Mouse (Mus musculus): ENCODE results near the gene Trim2.

Trim2 gene

GRCm38 (mm10) chr3:84284796-84285195 lies 21.9 kb downstream of the Trim2 start:
- no peak for DNase-seq

DNA sequence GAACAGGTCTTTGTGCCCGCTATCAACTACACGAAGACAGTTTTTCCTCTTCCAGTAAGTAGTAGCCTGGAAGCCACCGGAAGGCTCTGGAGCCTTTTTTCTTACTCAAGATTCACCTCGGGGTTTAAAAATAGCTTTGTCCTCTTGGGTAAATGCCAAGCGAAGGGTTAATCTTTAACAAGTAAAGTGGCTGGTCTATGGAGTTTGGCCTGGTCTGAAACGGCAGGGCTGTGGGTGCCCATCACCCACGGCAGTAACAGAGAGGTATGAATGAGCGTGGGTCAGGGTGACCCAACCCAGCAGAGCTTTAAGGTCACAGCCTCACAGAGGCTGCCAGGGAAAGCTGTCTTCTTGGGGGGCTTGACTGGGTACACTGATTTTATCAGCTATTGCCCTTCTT lies 23.2 kb downstream of the Trim2 start:
- no peak for DNase-seq

- peak in 1 of 2 experiments; percentile 29 for DNase-seq
Observed at GRCm38 (mm10) chr3:84281936-84282371, 24.7 kb downstream of the Trim2 start.

GRCm38 (mm10) chr3:84278809-84279208 lies 27.9 kb downstream of the Trim2 start:
- no peak for DNase-seq

DNA sequence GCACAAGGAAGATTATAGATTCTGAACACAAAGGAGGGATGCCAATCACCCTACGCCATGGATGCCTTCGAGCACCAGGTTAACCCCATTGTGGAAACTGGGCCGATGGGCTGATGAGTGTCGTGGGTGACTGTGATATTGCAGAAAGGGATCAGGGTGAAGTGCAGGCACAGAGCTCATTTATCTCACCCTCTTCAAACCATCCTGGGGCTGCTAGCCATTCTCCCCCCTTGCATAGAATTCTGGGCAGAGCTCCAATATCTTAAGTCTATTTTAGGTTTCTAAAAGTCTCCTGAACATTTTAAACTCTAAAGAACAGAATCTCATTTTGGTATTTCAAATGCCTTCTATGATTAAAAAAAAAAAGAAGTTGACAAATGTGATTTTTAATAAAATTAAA lies 31.6 kb downstream of the Trim2 start:
- no peak for DNase-seq

GRCm38 (mm10) chr3:84272293-84273015 lies 34.2 kb downstream of the Trim2 start:
- no peak for DNase-seq

GRCm38 (mm10) chr3:84271794-84272193 lies 34.9 kb downstream of the Trim2 start:
- peak in 1 of 2 experiments; percentile 13 for DNase-seq

- no peak for DNase-seq
Observed at GRCm38 (mm10) chr3:84271058-84271457, 35.6 kb downstream of the Trim2 start.

GRCm38 (mm10) chr3:84270624-84270995 lies 36.1 kb downstream of the Trim2 start:
- DNase-seq: no peak

- DNase-seq: no peak
Observed at GRCm38 (mm10) chr3:84269987-84270623, 36.6 kb downstream of the Trim2 start.

- peak in 1 of 2 experiments; percentile 29 for DNase-seq
Observed at GRCm38 (mm10) chr3:84268434-84268833, 38.2 kb downstream of the Trim2 start.

GRCm38 (mm10) chr3:84266391-84266931 lies 40.2 kb downstream of the Trim2 start:
- no peak for DNase-seq

DNA sequence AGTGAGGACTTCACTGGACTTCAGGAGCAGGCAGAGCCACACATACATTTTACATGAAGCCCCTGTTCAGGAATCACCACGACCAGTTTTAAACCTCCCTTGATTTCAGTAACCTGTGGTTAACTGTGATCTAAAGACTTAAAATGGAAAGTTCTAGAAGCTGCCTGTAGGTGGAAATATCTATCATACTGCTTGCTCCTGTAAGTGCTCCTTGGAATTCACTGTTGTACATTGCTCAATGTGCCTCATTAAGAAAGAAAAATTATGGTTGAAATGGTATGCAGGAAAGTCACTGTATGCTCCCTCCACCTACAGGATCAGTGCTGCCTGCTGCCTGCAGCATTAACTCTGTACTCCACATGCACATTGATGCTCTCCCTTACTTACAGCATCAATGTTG lies 41.6 kb downstream of the Trim2 start:
- DNase-seq: no peak

DNA sequence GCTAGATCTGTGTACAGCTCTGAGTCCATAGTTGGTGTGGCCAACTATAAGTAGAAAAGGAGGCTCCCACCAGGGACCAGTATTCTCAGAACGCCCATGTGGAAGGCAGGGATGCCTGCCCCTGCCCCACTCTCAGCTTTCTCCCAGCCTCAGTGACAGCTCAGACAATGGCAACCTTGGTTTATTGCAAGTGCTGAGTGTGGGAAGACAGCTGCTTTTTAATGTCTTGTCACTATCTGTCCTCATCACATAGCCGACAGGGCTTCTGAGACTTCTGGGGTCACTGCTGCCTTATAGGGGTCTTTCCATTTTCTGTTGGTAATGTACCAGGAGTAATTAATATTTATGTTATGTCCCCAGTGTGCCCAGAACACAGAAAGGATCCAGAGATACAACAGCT lies 42.3 kb downstream of the Trim2 start:
- no peak for DNase-seq

DNA sequence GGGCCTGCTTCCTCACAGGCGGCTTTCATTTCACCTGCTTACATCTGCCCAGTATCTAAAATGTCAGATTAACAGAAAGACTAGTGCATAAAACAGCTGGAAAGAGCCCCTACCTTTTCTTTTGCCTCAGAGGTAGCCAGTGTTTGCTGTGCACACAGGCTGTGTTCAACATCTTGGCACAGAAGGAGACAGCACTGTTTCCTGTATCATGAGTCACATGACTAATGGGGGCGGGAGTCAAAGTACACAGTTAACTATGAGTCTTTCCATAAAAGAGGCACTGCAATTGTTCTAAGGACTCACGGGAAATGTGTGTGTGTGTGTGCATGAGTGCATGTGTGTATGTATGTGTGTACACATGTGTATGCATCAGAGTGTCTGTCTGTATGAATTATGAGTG lies 43.9 kb downstream of the Trim2 start:
- DNase-seq: no peak

- no peak for DNase-seq
Observed at GRCm38 (mm10) chr3:84261863-84262262, 44.8 kb downstream of the Trim2 start.

DNA sequence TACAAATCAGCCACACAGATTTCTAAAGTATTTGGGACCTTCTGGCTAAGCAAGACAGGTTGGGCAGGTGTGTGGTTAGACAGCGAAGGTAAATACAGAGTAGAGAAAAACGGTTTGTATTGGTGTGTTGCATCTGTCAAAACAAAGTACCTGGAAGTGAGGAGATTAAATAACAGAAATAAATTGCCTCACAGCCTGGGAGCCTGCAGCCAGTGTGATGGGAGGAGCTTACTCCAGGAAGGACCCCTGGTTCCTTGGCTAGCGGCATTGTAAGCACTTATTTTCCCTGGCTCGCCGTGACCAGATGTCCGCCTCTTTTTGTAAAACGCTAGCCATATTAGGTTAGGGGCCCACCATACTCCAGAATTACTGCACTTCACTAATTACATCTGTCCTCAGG lies 45.8 kb downstream of the Trim2 start:
- no peak for DNase-seq

- peak; percentile 46 to 50 for DNase-seq
Observed at GRCm38 (mm10) chr3:84260024-84260535, 46.6 kb downstream of the Trim2 start.

DNA sequence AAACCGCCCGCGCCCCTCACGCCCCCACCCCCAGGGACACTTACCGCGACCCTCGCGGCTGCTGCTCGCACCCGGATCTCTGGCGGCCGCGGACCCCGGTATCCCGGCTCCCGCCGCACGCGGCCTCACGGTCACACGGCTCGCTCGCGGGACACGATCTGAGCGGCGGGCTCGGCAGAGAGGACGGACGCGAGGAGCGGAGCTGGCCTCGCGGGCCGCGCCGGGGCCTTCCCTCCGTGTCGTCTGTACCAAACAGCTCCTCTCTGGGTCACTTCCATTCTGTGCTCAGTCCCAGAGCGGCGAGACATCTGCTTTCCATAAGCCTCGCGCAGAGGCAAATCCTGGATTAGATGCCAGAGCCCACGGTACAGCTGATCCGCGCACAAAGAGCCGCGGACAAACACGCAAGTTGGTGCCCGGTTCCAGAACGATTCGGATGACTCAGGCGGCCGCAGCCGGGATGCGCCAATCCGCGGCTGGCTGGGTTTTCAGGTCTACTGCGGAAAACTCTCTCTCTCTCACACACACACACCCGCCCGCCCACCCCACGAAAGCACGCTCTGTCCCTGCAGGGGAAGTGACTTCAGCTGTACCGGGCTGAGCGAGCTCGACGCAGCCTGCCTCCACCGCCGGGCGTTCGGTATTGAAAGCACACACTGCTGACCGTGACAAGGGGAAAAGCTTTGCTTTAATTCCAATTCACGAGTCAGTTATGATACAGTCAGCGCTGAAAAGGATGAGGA lies 47.2 kb downstream of the Trim2 start:
- peak; percentile 81 to 83 for DNase-seq

DNA sequence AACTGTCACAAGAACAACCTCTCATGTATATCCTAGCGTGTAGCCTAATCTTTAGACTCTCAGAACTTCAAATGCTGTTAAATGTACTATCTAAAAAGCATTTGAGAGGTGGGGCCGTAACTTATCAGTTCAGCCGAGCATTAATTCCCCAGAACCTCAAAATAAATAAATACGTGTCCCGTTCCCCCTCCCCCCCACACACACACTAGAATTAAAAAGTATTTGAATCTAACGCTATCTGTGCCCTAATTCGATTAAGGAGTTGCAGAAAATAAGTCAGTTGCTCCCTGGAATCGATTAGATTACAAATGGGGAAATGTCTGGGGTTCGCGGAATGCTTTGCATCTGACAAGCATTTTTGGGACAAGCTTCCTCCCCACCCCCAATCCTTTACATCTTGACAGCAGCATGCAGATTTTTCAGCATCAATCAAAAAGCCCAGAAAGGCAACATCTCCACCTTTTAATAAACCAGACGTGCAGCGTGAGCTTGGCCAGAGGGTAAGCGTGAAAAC lies 48.1 kb downstream of the Trim2 start:
- peak in 1 of 2 experiments; percentile 14 for DNase-seq

DNA sequence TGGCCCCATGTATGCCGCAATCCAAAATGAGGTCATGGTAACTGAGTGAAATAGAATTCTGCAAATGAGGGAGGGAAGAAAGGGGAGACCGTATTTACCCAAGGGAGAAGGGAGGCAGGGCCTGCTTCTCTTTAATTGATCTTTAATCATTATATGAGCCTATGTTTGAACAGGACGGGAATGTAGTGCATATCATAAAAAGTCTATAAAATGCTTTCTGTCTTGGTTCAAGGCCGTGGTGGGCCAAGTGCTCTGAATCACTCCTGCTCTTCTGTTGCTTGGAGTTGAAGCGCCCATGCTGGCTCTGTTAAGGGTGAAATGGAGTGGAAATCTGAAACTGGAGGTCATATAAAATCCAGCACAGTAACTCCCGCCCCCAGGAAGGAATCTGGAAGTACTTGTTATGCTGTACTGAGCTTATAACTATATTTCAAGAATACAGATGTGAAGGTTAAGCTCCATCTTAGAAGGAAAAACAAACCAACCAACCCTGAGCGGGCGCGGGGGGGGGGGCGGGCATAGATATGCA lies 48.6 kb downstream of the Trim2 start:
- no peak for DNase-seq

- no peak for DNase-seq
Observed at GRCm38 (mm10) chr3:84254520-84254878, 52.2 kb downstream of the Trim2 start.

Data from cerebellum, postnatal 25 days (tissue).